Mouse (Mus musculus): ENCODE results near the gene Zdhhc6. TPM values are rescaled to one million over a fixed set of nuclear protein-coding genes. Genes with fewer than 3 reads are reported as not detected.

Gene Zdhhc6
- polyA plus RNA-seq, 1 experiment from 2014 or later = 106 TPM

GRCm38 (mm10) chr19:55340521-55340920 lies 24.7 kb upstream of the Zdhhc6 start:
- no peak for TF ChIP-seq CTCF (IDR thresholded peaks at IDR 0.05; ENCODE audit: low read depth)

GRCm38 (mm10) chr19:55337664-55338063 lies 21.8 kb upstream of the Zdhhc6 start:
- DNase-seq (no peak), ATAC-seq (ENCODE audit: insufficient read depth) (no peak)
- H3K9me3 ChIP-seq (ENCODE audit: low read depth, low read length) = no peaks in the 10 kb centered on the region
- H3K27ac ChIP-seq (ENCODE audit: low read depth) = no peak overlapping the region
- H3K4me3 ChIP-seq (ENCODE audit: low read depth, low read length) = no peak overlapping the region
- no peak overlapping the region for H3K9ac ChIP-seq
- H3K4me1 ChIP-seq (ENCODE audit: insufficient read depth) = no peaks in the 10 kb centered on the region
- TF ChIP-seq CTCF (IDR thresholded peaks at IDR 0.05; ENCODE audit: low read depth) = no peak
- no peaks in the 10 kb centered on the region for H3K27me3 ChIP-seq (ENCODE audit: insufficient read depth, low read length)
- WGBS = 78% methylated on average over 10 of the region's 10 CpGs
- no peak overlapping the region for H3K4me2 ChIP-seq
- H3K36me3 ChIP-seq (ENCODE audit: insufficient read depth) = no peaks in the 10 kb centered on the region

More at GRCm38 (mm10) chr19:55340521-55340920, 24.7 kb upstream of the Zdhhc6 start:
- Histone ChIP-seq H3K27me3 (ENCODE audit: insufficient read depth, low read length) (no peaks in the 10 kb centered on the region), H3K36me3 (ENCODE audit: insufficient read depth) (0 out of 2 replicates have a peak, but pooled peaks cover 6% of the 10 kb centered on the region), H3K4me1 (ENCODE audit: insufficient read depth) (no peaks in the 10 kb centered on the region), H3K4me2 (no peak overlapping the region), H3K9ac (no peak overlapping the region), H3K9me3 (ENCODE audit: low read depth, low read length) (no peaks in the 10 kb centered on the region), H3K27ac (ENCODE audit: low read depth) (no peak overlapping the region), H3K4me3 (ENCODE audit: low read depth, low read length) (no peak overlapping the region)
- WGBS = 90% methylated on average over 6 of the region's 6 CpGs
- ATAC-seq (ENCODE audit: insufficient read depth) = no peak
- DNase-seq = no peak

DNA sequence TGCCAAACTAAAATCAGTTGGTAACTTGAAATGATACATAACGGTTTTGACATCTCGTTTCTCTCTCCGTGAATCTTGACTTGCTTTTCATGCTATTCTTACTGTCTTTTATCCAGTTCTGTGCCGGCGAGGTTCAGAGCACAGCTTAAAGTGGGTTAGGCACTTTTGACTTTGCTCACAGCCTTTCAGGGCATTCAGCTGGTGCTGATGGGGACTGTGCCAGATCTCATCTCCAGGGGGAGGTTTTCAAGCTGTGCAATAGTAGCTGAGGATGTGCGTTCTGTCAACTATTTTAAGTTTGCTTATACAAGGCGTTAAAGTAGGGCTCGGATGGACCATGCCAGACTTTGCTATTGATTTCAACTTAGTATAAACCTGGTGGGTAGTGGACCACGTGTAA lies 21.2 kb upstream of the Zdhhc6 start:
- Histone ChIP-seq H3K9me3 (ENCODE audit: low read depth, low read length) (no peaks in the 10 kb centered on the region), H3K9ac (no peak overlapping the region), H3K36me3 (ENCODE audit: insufficient read depth) (0 out of 2 replicates have a peak, but pooled peaks cover 1% of the 10 kb centered on the region), H3K4me2 (no peak overlapping the region), H3K4me3 (ENCODE audit: low read depth, low read length) (no peak overlapping the region), H3K27me3 (ENCODE audit: insufficient read depth, low read length) (no peaks in the 10 kb centered on the region), H3K27ac (ENCODE audit: low read depth) (no peak overlapping the region), H3K4me1 (ENCODE audit: insufficient read depth) (no peaks in the 10 kb centered on the region)
- no peak for DNase-seq
- 79% methylated on average over 9 of the region's 9 CpGs for WGBS
- no peak for ATAC-seq (ENCODE audit: insufficient read depth)
- TF ChIP-seq CTCF (IDR thresholded peaks at IDR 0.05; ENCODE audit: low read depth) = no peak

DNA sequence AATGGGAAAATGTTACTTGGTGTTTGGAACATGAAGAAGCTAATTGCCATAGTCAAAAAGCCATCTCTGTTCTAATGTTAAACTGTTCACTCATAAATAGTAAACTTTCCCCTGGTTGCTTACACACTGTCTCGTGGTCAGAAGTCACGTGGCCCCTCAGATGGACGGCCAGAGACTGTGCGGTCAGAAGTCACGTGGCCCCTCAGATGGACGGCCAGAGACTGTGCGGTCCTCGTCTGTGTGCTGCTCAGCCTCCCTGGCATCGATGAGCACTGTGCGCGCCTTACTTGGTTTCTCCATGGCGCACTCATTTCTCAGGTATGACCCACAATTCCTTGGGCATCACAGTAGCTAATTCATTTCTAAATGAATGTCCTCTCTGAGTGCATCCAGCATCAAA lies 20.6 kb upstream of the Zdhhc6 start:
- Histone ChIP-seq H3K4me3 (ENCODE audit: low read depth, low read length) (no peak overlapping the region), H3K27ac (ENCODE audit: low read depth) (no peak overlapping the region), H3K9me3 (ENCODE audit: low read depth, low read length) (no peaks in the 10 kb centered on the region), H3K4me1 (ENCODE audit: insufficient read depth) (no peaks in the 10 kb centered on the region), H3K27me3 (ENCODE audit: insufficient read depth, low read length) (no peaks in the 10 kb centered on the region), H3K36me3 (ENCODE audit: insufficient read depth) (0 out of 2 replicates have a peak, but pooled peaks cover 7% of the 10 kb centered on the region), H3K9ac (no peak overlapping the region), H3K4me2 (no peak overlapping the region)
- peak; percentile 79 for ATAC-seq (ENCODE audit: insufficient read depth)
- 70% methylated on average over 12 of the region's 12 CpGs for WGBS
- peak; percentile 48 for DNase-seq
- TF ChIP-seq CTCF (IDR thresholded peaks at IDR 0.05; ENCODE audit: low read depth) = no peak

DNA sequence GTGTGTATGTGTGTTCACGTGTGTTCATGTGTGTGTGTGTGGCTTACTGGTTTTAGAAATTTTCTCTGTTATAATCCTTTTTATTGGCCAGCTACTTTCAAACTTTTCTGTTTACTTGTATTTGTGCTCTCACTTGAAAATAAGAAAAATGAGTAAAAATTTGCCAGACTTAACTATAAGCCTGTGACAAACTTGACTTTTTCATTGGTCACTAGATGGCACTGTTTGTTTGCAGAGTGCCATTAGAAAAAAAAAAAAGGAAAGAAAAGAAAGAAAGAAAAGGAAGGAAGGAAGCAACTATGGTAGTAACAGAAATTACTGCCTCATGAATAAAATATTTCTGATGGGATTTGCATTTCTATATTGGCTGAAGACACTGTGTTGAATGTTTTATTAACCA lies 20.0 kb upstream of the Zdhhc6 start:
- Histone ChIP-seq H3K9ac (no peak overlapping the region), H3K27me3 (ENCODE audit: insufficient read depth, low read length) (no peaks in the 10 kb centered on the region), H3K4me3 (ENCODE audit: low read depth, low read length) (no peak overlapping the region), H3K27ac (ENCODE audit: low read depth) (no peak overlapping the region), H3K9me3 (ENCODE audit: low read depth, low read length) (no peaks in the 10 kb centered on the region), H3K4me2 (no peak overlapping the region), H3K36me3 (ENCODE audit: insufficient read depth) (0 out of 2 replicates have a peak, but pooled peaks cover 7% of the 10 kb centered on the region), H3K4me1 (ENCODE audit: insufficient read depth) (no peaks in the 10 kb centered on the region)
- 100% methylated on average over 1 of the region's 1 CpGs for WGBS
- ATAC-seq (ENCODE audit: insufficient read depth) (no peak), DNase-seq (peak; percentile 81)
- TF ChIP-seq CTCF (IDR thresholded peaks at IDR 0.05; ENCODE audit: low read depth) = peak; percentile 62

- H3K36me3 ChIP-seq (ENCODE audit: insufficient read depth) = peaks cover 24% of the 10 kb centered on the region
- H3K27me3 ChIP-seq (ENCODE audit: insufficient read depth, low read length) = no peaks in the 10 kb centered on the region
- WGBS = 83% methylated on average over 8 of the region's 8 CpGs
These were observed 16.9 kb upstream of the Zdhhc6 start for GRCm38 (mm10) chr19:55332641-55333268.

GRCm38 (mm10) chr19:55331776-55332175 lies 15.9 kb upstream of the Zdhhc6 start:
- 90% methylated on average over 5 of the region's 5 CpGs for WGBS
- H3K36me3 ChIP-seq (ENCODE audit: insufficient read depth) = peaks cover 24% of the 10 kb centered on the region
- no peak for TF ChIP-seq CTCF (IDR thresholded peaks at IDR 0.05; ENCODE audit: low read depth)
- H3K4me3 ChIP-seq (ENCODE audit: low read depth, low read length) = no peak overlapping the region
- H3K4me1 ChIP-seq (ENCODE audit: insufficient read depth) = no peaks in the 10 kb centered on the region
- H3K9ac ChIP-seq = no peak overlapping the region
- no peaks in the 10 kb centered on the region for H3K9me3 ChIP-seq (ENCODE audit: low read depth, low read length)
- H3K27ac ChIP-seq (ENCODE audit: low read depth) = no peak overlapping the region
- ATAC-seq (ENCODE audit: insufficient read depth) = no peak
- H3K4me2 ChIP-seq = no peak overlapping the region
- DNase-seq = no peak
- no peaks in the 10 kb centered on the region for H3K27me3 ChIP-seq (ENCODE audit: insufficient read depth, low read length)

More at GRCm38 (mm10) chr19:55332641-55333268, 16.9 kb upstream of the Zdhhc6 start:
- no peak overlapping the region for H3K27ac ChIP-seq (ENCODE audit: low read depth)
- no peak overlapping the region for H3K4me3 ChIP-seq (ENCODE audit: low read depth, low read length)
- H3K4me1 ChIP-seq (ENCODE audit: insufficient read depth) = no peaks in the 10 kb centered on the region
- peak; percentile 92 for DNase-seq
- H3K4me2 ChIP-seq = no peak overlapping the region
- TF ChIP-seq CTCF (IDR thresholded peaks at IDR 0.05; ENCODE audit: low read depth) = peak; percentile 93
- peak; percentile 88; the same call in 1 of the 2 replicates for ATAC-seq (ENCODE audit: insufficient read depth)
- H3K9me3 ChIP-seq (ENCODE audit: low read depth, low read length) = no peaks in the 10 kb centered on the region
- H3K9ac ChIP-seq = no peak overlapping the region

Measured in lung, embryonic 14.5 days (tissue).